ENCODE assay signal across 8 mouse cellular contexts in the genomic region with DNA sequence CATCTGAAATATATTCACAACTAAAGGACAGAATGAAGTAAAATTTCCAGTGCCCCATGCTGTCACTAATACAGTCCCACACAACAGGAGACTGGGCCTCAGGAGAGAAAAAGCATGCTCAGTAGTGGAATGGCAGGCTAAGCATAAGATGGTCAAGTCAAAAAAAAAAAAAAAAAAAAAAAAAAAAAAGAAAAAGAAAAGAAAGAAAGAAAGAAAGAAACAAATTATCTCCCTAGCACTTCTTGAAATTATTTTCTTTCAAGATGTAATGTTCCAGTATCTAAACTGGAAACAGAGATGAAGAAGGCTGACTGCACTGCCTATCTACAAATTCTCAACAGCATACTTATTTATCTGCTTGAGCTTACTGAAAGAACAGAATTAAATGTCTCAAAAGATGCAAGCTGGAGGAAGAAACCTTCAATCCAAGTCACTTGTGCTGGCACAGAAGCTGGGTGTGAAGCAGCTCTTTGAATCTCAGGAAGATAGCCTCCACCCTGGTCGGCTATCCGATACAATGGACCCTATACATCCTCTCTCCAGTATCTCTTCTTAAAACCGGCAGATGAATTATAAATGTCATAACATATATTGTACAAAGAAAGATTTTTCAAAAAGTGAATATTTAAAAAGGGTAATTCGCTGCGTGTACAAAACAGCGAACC. TPM values are rescaled to one million over a fixed set of nuclear protein-coding genes. Genes with fewer than 3 reads are reported as not detected.
DNase-seq lines count a peak whose midpoint lies in the region; ATAC-seq and TF ChIP-seq lines count a peak whose summit lies in the region.

No protein-coding gene starts in this region.

- peak; percentile 30 to 49; a peak in 2 of 4 replicates for TF ChIP-seq EP300 in MEL (IDR thresholded peaks at IDR 0.05; ENCODE audit: low read depth in 1 of 2, low read length in 2 of 2)

- peak overlapping the region; percentile 31 to 90 for H3K4me3 ChIP-seq in heart, embryonic 14.5 days (ENCODE audit: control insufficient read depth in 1 of 2, insufficient read depth in 1 of 2, low read depth in 1 of 2, low read length in 2 of 2)
- peak overlapping the region; percentile 86 to 99 for H3K4me3 ChIP-seq in MEL (ENCODE audit: control insufficient read depth in 1 of 2, insufficient read depth in 1 of 2, low read depth in 2 of 2, low read length in 2 of 2)
- peak overlapping the region; percentile 59; the same call in 1 of the 2 replicates for H3K4me3 ChIP-seq in hindbrain, embryonic 11.5 days (ENCODE audit: low read depth, low read length)
- H3K4me3 ChIP-seq in midbrain, embryonic 11.5 days (ENCODE audit: low read depth, low read length), result peak overlapping the region; percentile 81; the same call in 1 of the 2 replicates

- no peak for TF ChIP-seq POLR2A in MEL (IDR thresholded peaks at IDR 0.05; ENCODE audit: control insufficient read depth in 1 of 2, insufficient read depth in 1 of 2, low read depth in 1 of 2, low read length in 2 of 2, poor library complexity in 1 of 2)

- peak overlapping the region; percentile 95 for H3K9ac ChIP-seq in heart, embryonic 14.5 days (ENCODE audit: low read length)
- H3K9ac ChIP-seq in MEL (ENCODE audit: control insufficient read depth, low read depth, low read length, poor library complexity, severe bottlenecking), result peak overlapping the region; percentile 91
- no peak overlapping the region for H3K9ac ChIP-seq in hindbrain, embryonic 11.5 days (ENCODE audit: low read depth, low read length)
- no peak overlapping the region for H3K9ac ChIP-seq in midbrain, embryonic 11.5 days (ENCODE audit: low read length)

- H3K4me1 ChIP-seq in heart, embryonic 14.5 days (ENCODE audit: control insufficient read depth in 2 of 2, insufficient read depth in 2 of 2, low read length in 2 of 2), result peaks cover 4 to 27% of the 10 kb centered on the region in 2 experiments
- peaks cover 3 to 8% of the 10 kb centered on the region in 2 experiments; a peak in 3 of 4 replicates for H3K4me1 ChIP-seq in MEL (ENCODE audit: control insufficient read depth in 1 of 2, insufficient read depth in 2 of 2, low read length in 2 of 2)
- H3K4me1 ChIP-seq in hindbrain, embryonic 11.5 days (replicated peaks; ENCODE audit: control insufficient read depth, insufficient read depth, low read length), result no peaks in the 10 kb centered on the region
- H3K4me1 ChIP-seq in midbrain, embryonic 11.5 days (ENCODE audit: control insufficient read depth, insufficient read depth, low read length), result no peaks in the 10 kb centered on the region

- H3K36me3 ChIP-seq in heart, embryonic 14.5 days (ENCODE audit: control insufficient read depth, insufficient read depth, low read length), result no peaks in the 10 kb centered on the region
- peaks cover 0 to 7% of the 10 kb centered on the region in 2 experiments; a peak in 2 of 4 replicates for H3K36me3 ChIP-seq in MEL (ENCODE audit: control insufficient read depth in 1 of 2, insufficient read depth in 2 of 2, low read length in 2 of 2)
- no peaks in the 10 kb centered on the region for H3K36me3 ChIP-seq in hindbrain, embryonic 11.5 days (ENCODE audit: control insufficient read depth, insufficient read depth, low read length)
- H3K36me3 ChIP-seq in midbrain, embryonic 11.5 days (ENCODE audit: control insufficient read depth, insufficient read depth, low read length), result no peaks in the 10 kb centered on the region

- no peak for DNase-seq in heart, adult 9 months (ENCODE audit: low spot score in 2 of 2)
- DNase-seq in MEL (ENCODE audit: low read depth, low spot score), result peak; percentile 53
- DNase-seq in hindbrain, embryonic 11.5 days (ENCODE audit: low spot score), result peak; percentile 35
- no peak for DNase-seq in midbrain, embryonic 11.5 days (ENCODE audit: low spot score, missing footprints)
- DNase-seq in spleen, adult 12 weeks (ENCODE audit: low spot score), result no peak
- DNase-seq in gastrocnemius, postnatal 14 days, result no peak
- no peak for DNase-seq in gastrocnemius, postnatal 10 days

- no peak for ATAC-seq in heart, embryonic 14.5 days (ENCODE audit: insufficient number of reproducible peaks, insufficient read depth, low FRiP score, low read depth)
- no peak for ATAC-seq in hindbrain, embryonic 11.5 days (ENCODE audit: low FRiP score)
- no peak for ATAC-seq in midbrain, embryonic 11.5 days (ENCODE audit: low FRiP score)

- 13% methylated on average over 6 of the region's 6 CpGs for WGBS in heart, embryonic 14.5 days
- 25% methylated on average over 6 of the region's 6 CpGs for WGBS in hindbrain, embryonic 11.5 days
- 18% methylated on average over 6 of the region's 6 CpGs for WGBS in midbrain, embryonic 11.5 days

- no peak for TF ChIP-seq CTCF in MEL (IDR thresholded peaks at IDR 0.05 in 2 of 3, conservative IDR thresholded peaks at IDR 0.05 in 1 of 3; ENCODE audit: control insufficient read depth in 1 of 3, insufficient read depth in 1 of 3, low read depth in 2 of 3, low read length in 3 of 3, poor library complexity in 1 of 3, severe bottlenecking in 1 of 3)

- intact Hi-C loops in gastrocnemius, postnatal 14 days (cut with DNase I; ENCODE audit: low total_unique reads), result no loop called here

- H3K27ac ChIP-seq in heart, embryonic 14.5 days (replicated peaks in 1 of 2; ENCODE audit: control insufficient read depth in 1 of 2, insufficient read depth in 1 of 2, low read depth in 2 of 2, low read length in 2 of 2), result peak overlapping the region in 1 of 2 experiments; percentile 94; a peak in 1 of 4 replicates
- H3K27ac ChIP-seq in MEL (ENCODE audit: control insufficient read depth, low read depth, low read length), result no peak overlapping the region
- H3K27ac ChIP-seq in hindbrain, embryonic 11.5 days (ENCODE audit: low read depth, low read length), result no peak overlapping the region
- no peak overlapping the region for H3K27ac ChIP-seq in midbrain, embryonic 11.5 days (ENCODE audit: low read depth, low read length)

- no peaks in the 10 kb centered on the region for H3K9me3 ChIP-seq in heart, embryonic 14.5 days (ENCODE audit: control insufficient read depth, low read length)
- no peaks in the 10 kb centered on the region for H3K9me3 ChIP-seq in MEL (replicated peaks; ENCODE audit: insufficient read depth, low read length)
- no peaks in the 10 kb centered on the region for H3K9me3 ChIP-seq in hindbrain, embryonic 11.5 days (ENCODE audit: control insufficient read depth, low read length)
- H3K9me3 ChIP-seq in midbrain, embryonic 11.5 days (ENCODE audit: control insufficient read depth, low read length), result no peaks in the 10 kb centered on the region

- peak overlapping the region; percentile 83 for H3K4me2 ChIP-seq in heart, embryonic 14.5 days (ENCODE audit: low read length)
- no peak overlapping the region; the same call in 1 of the 2 replicates for H3K4me2 ChIP-seq in hindbrain, embryonic 11.5 days (replicated peaks; ENCODE audit: low read depth, low read length)
- peak overlapping the region; percentile 83; the same call in 1 of the 2 replicates for H3K4me2 ChIP-seq in midbrain, embryonic 11.5 days

- no peak for TF ChIP-seq RAD21 in MEL (IDR thresholded peaks at IDR 0.05; ENCODE audit: low read depth, low read length)

- H3K79me2 ChIP-seq in MEL (ENCODE audit: control insufficient read depth, insufficient read depth, low read length, poor library complexity), result peaks cover 26% of the 10 kb centered on the region

- H3K27me3 ChIP-seq in heart, embryonic 14.5 days (ENCODE audit: control insufficient read depth, insufficient read depth, low read length), result no peaks in the 10 kb centered on the region
- no peaks in the 10 kb centered on the region for H3K27me3 ChIP-seq in MEL (ENCODE audit: control insufficient read depth in 1 of 2, insufficient read depth in 2 of 2, low read length in 2 of 2)
- no peaks in the 10 kb centered on the region for H3K27me3 ChIP-seq in hindbrain, embryonic 11.5 days (ENCODE audit: control insufficient read depth, insufficient read depth, low read length)
- H3K27me3 ChIP-seq in midbrain, embryonic 11.5 days (ENCODE audit: control insufficient read depth, insufficient read depth, low read length), result peaks cover 5% of the 10 kb centered on the region

TF ChIP-seq in MEL, 35 proteins besides CTCF, POLR2A, EP300 and RAD21:
- TF ChIP-seq ZMIZ1 (IDR thresholded peaks at IDR 0.05; ENCODE audit: low read depth, low read length), result no peak
- TF ChIP-seq CHD1 (IDR thresholded peaks at IDR 0.05; ENCODE audit: low read depth, low read length), result peak; percentile 67; the same call in 1 of the 2 replicates
- TF ChIP-seq ZNF384 (IDR thresholded peaks at IDR 0.05; ENCODE audit: low read depth, low read length), result peak; percentile 64
- TF ChIP-seq RCOR1 (IDR thresholded peaks at IDR 0.05; ENCODE audit: low read depth, low read length), result peak; percentile 8; the same call in 1 of the 2 replicates
- TF ChIP-seq SIN3A (IDR thresholded peaks at IDR 0.05; ENCODE audit: low read length), result peak; percentile 14; the same call in 1 of the 2 replicates
- TF ChIP-seq ZC3H11A (IDR thresholded peaks at IDR 0.05; ENCODE audit: low read depth, low read length), result no peak

RNA-seq across cellular contexts. Expression of gene Nab1, which starts 1.6 kb away (rescaled TPM):
- polyA plus RNA-seq in heart, embryonic 14.5 days (2014; fragmentation: Nextera tagmentation; extraction: Ambion mirVana), result 32.2 and 32.3 TPM in 2 replicates
- total RNA-seq in MEL (2012; rRNA removed), result 26.7 and 29.8 TPM in 2 replicates
- polyA plus RNA-seq in MEL (2012; ENCODE audit: insufficient read depth in 1 of 2, insufficient read length in 2 of 2, low read depth in 1 of 2, low replicate concordance in 2 of 2, missing spikeins in 1 of 2), result 10 to 100 TPM in 1 of 2 experiments, not detected in 1; 40.3 TPM
- polyA plus RNA-seq in hindbrain, embryonic 11.5 days (2014; fragmentation: Nextera tagmentation; extraction: Ambion mirVana), result 9.2 and 10.0 TPM in 2 replicates
- polyA plus RNA-seq in midbrain, embryonic 11.5 days (2014; fragmentation: Nextera tagmentation; extraction: Ambion mirVana), result 5.5 and 5.9 TPM in 2 replicates
- total RNA-seq in gastrocnemius, postnatal 14 days (2021), result 10 to 100 TPM; 12.7 to 15.7 TPM
- 10 to 100 TPM; 19.8 to 22.7 TPM for total RNA-seq in gastrocnemius, postnatal 10 days (2021)

Comparison
In these comparisons a context has a peak if more than half of its experiments do, and no peak if none do; other contexts are left out.
1. H3K9ac ChIP-seq: peak in heart, embryonic 14.5 days (single experiment) and MEL (single experiment); none in hindbrain, embryonic 11.5 days (single experiment) and midbrain, embryonic 11.5 days (single experiment).
2. DNase-seq: peak in MEL (single experiment) and hindbrain, embryonic 11.5 days (single experiment); none in heart, adult 9 months (0 of 2), midbrain, embryonic 11.5 days (single experiment), spleen, adult 12 weeks (single experiment), gastrocnemius, postnatal 14 days (single experiment) and gastrocnemius, postnatal 10 days (single experiment).
3. Peak in every context shown above with its lines, with median percentiles within 50 percentile points of each other: H3K4me3 ChIP-seq.